Mouse (Mus musculus): ENCODE data around the gene Ptprg.

GRCm38 (mm10) chr14:12059149-12059548, 505.8 kb downstream of the Ptprg start:
- no peak for TF ChIP-seq CTCF (IDR thresholded peaks at IDR 0.05; ENCODE audit: borderline replicate concordance, extremely low read depth, insufficient read depth, insufficient read length)
- TF ChIP-seq POLR2A (IDR thresholded peaks at IDR 0.05; ENCODE audit: borderline replicate concordance, extremely low read depth, insufficient read depth, insufficient read length, poor library complexity, severe bottlenecking) = no peak
